Mouse (Mus musculus) CH12.LX (cell line): ENCODE results near the gene Cd81.

Source experiments
- CHD2 ChIP-seq: IDR thresholded peaks from 2 replicates; pipeline ENCODE4 v1.6.1; 2011; ENCODE audit warnings: low read length, improper control_type of control experiment
- CTCF ChIP-seq, 2 experiments: IDR thresholded peaks in 1 of 2; conservative IDR thresholded peaks in 1 of 2; 2 replicates each; pipeline ENCODE4 v1.5.1; 2011 to 2012; ENCODE audit warnings: low read depth in 2 of 2, low read length in 2 of 2, improper control_type of control experiment in 1 of 2, inconsistent platforms in 1 of 2, mild to moderate bottlenecking in 1 of 2, moderate library complexity in 1 of 2
- MYC ChIP-seq: IDR thresholded peaks from 2 replicates; pipeline ENCODE4 v1.6.1; 2011; ENCODE audit warnings: low read depth, mild to moderate bottlenecking, improper control_type of control experiment, low read length
- POLR2A ChIP-seq: IDR thresholded peaks from 2 replicates; pipeline ENCODE4 v1.6.1; 2011; ENCODE audit warnings: low read depth, mild to moderate bottlenecking, improper control_type of control experiment, low read length
- SIN3A ChIP-seq: IDR thresholded peaks from 2 replicates; pipeline ENCODE4 v1.6.1; 2012; ENCODE audit warnings: low read length, improper control_type of control experiment, inconsistent platforms

GRCm38 (mm10) chr7:143086366-143086765 lies 33.8 kb downstream of the Cd81 start:
- TF ChIP-seq POLR2A, result no peak
- peak; percentile 84 to 97 for TF ChIP-seq CTCF (conservative IDR thresholded peaks at IDR 0.05 in 1 of 2, IDR thresholded peaks at IDR 0.05 in 1 of 2; ENCODE audit: low read depth in 2 of 2, low read length in 2 of 2)
- TF ChIP-seq MYC, result no peak
- no peak for TF ChIP-seq SIN3A
- TF ChIP-seq CHD2, result no peak
